Mouse (Mus musculus) c-Kit-positive CD71-negative TER-119-negative erythroid progenitor cells, embryonic 14.5 days (primary cell): Measurements from ENCODE around the gene Tmem230.

Source experiments
- DNase-seq: peaks from one replicate; pipeline ENCODE4 v3.0.0-alpha.2; 2013; ENCODE audit warnings: low read depth

The Tmem230 gene

GRCm38 (mm10) chr2:132233985-132234765 is 13.4 kb downstream of the Tmem230 start:
- DNase-seq, result no peak

DNA sequence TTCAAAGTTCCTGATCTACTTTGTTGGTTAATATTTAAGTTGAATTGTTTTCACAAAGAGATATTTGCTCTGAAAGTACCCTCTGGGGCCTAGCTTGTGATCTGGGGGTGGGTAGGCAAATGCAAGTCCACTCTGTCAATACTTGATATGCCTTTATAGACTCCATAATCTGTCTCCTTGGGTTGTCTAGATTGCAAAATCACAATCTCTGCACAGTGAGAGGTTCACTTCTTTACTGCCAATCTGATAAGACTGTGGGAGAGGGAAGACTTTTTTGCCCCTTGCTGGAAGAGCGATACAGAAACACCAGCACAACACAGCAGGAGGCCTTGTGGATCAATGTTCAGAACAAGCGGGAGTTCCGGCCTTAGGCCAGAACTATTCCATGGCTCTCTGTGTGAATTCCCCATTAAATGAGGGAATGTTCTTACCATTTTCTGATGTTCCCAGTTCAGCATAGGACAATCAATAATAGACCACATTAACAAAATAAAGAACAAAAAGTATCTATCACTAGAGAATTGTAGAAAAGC is 15.1 kb downstream of the Tmem230 start:
- no peak for DNase-seq

DNA sequence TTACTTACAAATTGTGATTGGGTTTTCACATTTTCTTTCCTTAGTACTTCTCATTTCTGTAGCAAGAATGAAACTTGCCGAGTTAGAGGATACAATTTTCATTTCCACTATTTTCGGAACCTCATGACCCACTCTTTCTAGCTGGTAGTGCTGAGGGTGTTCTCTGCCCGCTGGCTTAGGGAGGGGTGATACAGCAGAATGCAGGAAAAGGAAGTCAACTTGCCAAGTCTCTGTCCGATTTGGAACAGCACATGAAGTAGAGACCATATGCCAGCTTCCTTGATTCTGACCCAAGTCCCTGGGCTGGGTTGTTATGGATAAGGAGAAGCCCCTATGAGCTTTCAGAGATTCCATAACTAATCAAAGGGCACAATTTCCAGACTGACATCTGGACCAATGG is 23.2 kb downstream of the Tmem230 start:
- DNase-seq, result no peak

- DNase-seq, result no peak
Measured at GRCm38 (mm10) chr2:132221611-132222073, 26.0 kb downstream of the Tmem230 start.

DNA sequence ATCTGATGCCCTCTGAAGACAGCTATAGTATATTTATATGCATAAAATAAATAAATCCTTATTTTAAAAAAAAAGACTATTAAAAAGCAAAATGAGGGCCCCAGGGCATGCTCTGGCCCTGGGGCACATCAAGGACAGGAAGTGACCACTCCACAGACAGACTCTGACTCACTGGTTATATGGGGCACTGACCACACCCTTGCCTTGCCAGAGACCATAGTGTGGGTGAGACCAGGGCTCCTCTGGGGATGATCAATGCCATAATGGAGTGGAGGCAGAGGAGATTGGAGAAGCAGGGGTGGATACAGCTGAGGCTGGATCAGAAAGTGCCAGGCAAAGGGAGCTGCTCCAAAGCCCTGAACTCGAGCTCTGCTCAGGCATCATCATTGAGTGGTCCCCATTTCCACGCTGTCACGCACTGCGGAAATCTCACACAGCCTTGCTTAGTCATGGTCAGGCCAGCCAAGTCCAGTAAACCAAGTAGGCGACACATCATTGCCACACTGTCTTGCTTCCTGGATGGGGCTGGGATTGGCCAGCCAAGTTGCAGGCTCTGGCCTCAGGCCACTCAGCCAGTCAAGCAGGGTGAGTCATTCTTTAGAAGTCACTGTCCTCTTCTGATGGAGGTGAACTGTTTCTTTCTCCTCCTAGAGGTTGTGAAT is 35.5 kb downstream of the Tmem230 start:
- no peak for DNase-seq

GRCm38 (mm10) chr2:132210806-132211312 is 36.7 kb downstream of the Tmem230 start:
- no peak for DNase-seq

DNA sequence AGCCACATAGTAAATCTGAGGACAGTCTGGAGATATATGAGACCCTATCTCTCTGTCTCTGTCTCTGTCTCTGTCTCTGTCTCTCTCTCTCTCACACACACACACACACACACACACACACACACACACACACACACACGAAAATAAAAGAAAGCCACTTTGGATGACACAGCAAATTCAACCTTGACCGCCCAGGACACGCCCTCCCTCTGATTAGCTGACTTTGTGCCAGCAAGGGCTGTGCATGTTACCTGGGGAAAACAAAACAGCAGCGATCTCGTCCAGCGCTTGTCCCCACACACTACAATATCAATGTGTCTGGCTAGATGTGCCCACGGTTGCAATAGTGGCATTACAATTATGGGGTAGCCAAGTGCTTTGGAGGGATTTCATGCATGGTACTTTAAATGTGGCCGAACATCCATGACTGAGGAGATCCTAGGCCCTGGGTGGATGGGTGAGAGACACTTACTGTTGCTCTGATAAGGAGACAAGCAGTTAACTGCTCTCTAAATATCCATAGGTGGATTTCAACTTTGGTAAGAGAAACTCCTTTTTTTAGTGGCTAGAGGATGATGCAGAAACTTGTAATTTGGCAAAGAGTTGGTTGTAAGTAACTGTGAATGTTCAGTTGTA is 39.2 kb downstream of the Tmem230 start:
- no peak for DNase-seq

GRCm38 (mm10) chr2:132206316-132206881 is 41.2 kb downstream of the Tmem230 start:
- DNase-seq, result peak; percentile 6

- DNase-seq, result no peak
Measured at GRCm38 (mm10) chr2:132205549-132205948, 42.1 kb downstream of the Tmem230 start.

DNA sequence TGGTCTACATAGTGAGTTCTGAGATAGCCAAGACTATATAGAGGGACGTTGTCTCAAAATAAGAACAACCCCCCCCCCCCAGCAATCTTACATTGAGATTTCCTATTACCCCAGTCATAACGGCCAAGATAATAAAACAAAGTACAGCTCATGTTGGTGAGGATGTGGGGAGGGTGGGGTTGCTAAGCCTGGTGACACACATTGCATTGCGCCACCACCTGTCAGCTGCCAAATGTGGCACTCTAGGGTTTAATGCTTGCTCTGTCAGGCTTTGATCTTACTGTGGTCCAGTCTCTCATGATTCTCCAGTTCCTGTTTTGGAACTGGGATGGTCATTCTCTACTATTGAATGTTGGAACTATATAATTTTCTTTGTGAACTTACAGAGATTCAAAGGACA is 43.8 kb downstream of the Tmem230 start:
- DNase-seq, result peak; percentile 31

DNA sequence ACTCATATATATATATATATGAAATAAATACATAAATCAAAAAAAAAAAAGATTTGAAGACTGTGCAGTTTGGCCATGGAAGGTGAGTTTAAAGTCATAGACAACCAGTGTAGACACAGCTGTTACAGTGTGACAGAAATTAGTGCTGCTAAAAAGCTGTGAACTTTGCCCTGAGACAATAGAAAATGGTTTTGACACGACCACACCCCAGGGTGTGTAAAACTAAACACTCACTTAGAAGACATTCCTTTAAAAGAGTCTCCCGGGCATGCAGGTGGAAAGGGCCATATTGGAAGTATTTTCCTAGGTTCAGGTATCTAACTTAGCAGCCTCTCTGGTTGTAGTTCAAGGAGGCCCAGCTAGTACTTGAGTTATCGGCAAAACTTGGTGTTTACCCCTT is 44.4 kb downstream of the Tmem230 start:
- no peak for DNase-seq

GRCm38 (mm10) chr2:132198017-132198933 is 49.3 kb downstream of the Tmem230 start:
- no peak for DNase-seq

DNA sequence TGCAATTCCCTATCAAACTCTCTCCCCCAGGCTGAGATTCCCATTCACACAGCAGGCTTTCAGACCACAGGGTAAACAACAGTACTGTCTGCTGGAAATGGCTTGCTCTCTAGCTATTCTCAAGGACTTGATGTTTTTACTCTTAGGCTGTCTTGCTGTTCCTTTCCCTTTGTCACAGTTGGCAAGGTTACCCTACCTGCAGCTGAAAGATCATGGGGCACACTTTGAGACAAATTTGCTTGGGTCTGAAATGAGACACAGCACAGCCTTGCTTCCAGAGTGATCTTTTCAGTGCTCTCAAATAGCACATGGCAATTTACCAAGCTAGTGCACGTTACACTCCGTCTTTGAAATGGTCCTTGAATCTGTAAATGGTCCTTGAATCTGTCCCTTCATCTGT is 52.0 kb downstream of the Tmem230 start:
- no peak for DNase-seq

- no peak for DNase-seq
Measured at GRCm38 (mm10) chr2:132190602-132191161, 56.9 kb downstream of the Tmem230 start.
